Mouse (Mus musculus) T-helper 1 cell (primary cell): Measurements from ENCODE around the gene Tgfb1.

Experiments
- in situ Hi-C: fragments of 300-600 bp; cut with MboI, MseI; formaldehyde crosslinking; loops from one replicate; pipeline ENCODE4 v1.15.1; 2025; ENCODE audit warnings: high pct_unique_total_duplicates

The Tgfb1 gene

GRCm38 (mm10) chr7:25729862-25730261, 43.1 kb downstream of the Tgfb1 start:
- in situ Hi-C loops: loop anchor here (25.0 kb wide), 1 partner anchor 1457 kb away; the partner anchor contains the start of genes BC024978, Gm21983, Mia and Rab4b

GRCm38 (mm10) chr7:25731294-25732055, 44.7 kb downstream of the Tgfb1 start:
- in situ Hi-C loops: loop anchor here (25.0 kb wide), 1 partner anchor 1456 kb away; the partner anchor contains the start of genes BC024978, Gm21983, Mia and Rab4b

GRCm38 (mm10) chr7:25734991-25735390, 48.2 kb downstream of the Tgfb1 start:
- in situ Hi-C loops: loop anchor here (25.0 kb wide), 1 partner anchor 1452 kb away; the partner anchor contains the start of genes BC024978, Gm21983, Mia and Rab4b

- in situ Hi-C loops: loop anchor here (25.0 kb wide), 1 partner anchor 1450 kb away; the partner anchor contains the start of genes BC024978, Gm21983, Mia and Rab4b
These were observed 50.1 kb downstream of the Tgfb1 start for GRCm38 (mm10) chr7:25736920-25737319.

GRCm38 (mm10) chr7:25738277-25738676, 51.5 kb downstream of the Tgfb1 start:
- in situ Hi-C loops: loop anchor here (25.0 kb wide), 1 partner anchor 1449 kb away; the partner anchor contains the start of genes BC024978, Gm21983, Mia and Rab4b

GRCm38 (mm10) chr7:25746844-25747243, 60.0 kb downstream of the Tgfb1 start:
- in situ Hi-C loops: loop anchor here (25.0 kb wide), 1 partner anchor 1440 kb away; the partner anchor contains the start of genes BC024978, Gm21983, Mia and Rab4b

- in situ Hi-C loops: no loop called here
These were observed 66.3 kb downstream of the Tgfb1 start for GRCm38 (mm10) chr7:25753076-25753475.

- in situ Hi-C loops: no loop called here
These were observed 67.0 kb downstream of the Tgfb1 start for GRCm38 (mm10) chr7:25753643-25754438.

- in situ Hi-C loops: no loop called here
These were observed 67.6 kb downstream of the Tgfb1 start for GRCm38 (mm10) chr7:25754439-25754737.
